Comparison of ENCODE assay signal across 12 mouse cellular contexts in genomic region chr9:63876886-63877285, GRCm38 (mm10).
DNase-seq lines count a peak whose midpoint lies in the region; ATAC-seq lines count a peak whose summit lies in the region.
"Had no signal": no experiment of that assay in that cellular context is flagged by ENCODE, and none has a peak within 500 bp of the region (broad histone marks: within the 10 kb centered on the region; RNA-seq: fewer than 3 reads in every experiment).

No protein-coding gene starts in this region.

- no peak for ATAC-seq in heart, embryonic 12.5 days (ENCODE audit: insufficient number of reproducible peaks, low FRiP score)
- no peak for ATAC-seq in liver, embryonic 11.5 days (replicated peaks; ENCODE audit: low FRiP score)
- no peak for ATAC-seq in stomach, embryonic 14.5 days (ENCODE audit: insufficient number of reproducible peaks, insufficient read depth, low FRiP score, low read depth)
- ATAC-seq: lung, postnatal 0 days had no signal

- DNase-seq in heart, adult 8-10 months (ENCODE audit: low spot score), result no peak
- DNase-seq in liver, embryonic 11.5 days (ENCODE audit: low spot score), result no peak
- no peak for DNase-seq in liver
- DNase-seq in limb, embryonic 10.5 days (ENCODE audit: low spot score), result no peak
- DNase-seq in adrenal gland, postnatal 25 days, result no peak
- no peak for DNase-seq in adrenal gland, postnatal 10 days
- DNase-seq: adrenal gland, postnatal 36 days; cerebellum, adult 2 months; heart, postnatal 36 days had no signal

- WGBS in heart, embryonic 12.5 days, result 19% methylated on average over 13 of the region's 13 CpGs
- WGBS in liver, embryonic 11.5 days, result 28% methylated on average over 13 of the region's 13 CpGs
- WGBS in limb, embryonic 10.5 days, result 47% methylated on average over 13 of the region's 13 CpGs
- 28% methylated on average over 13 of the region's 13 CpGs for WGBS in stomach, embryonic 14.5 days

- no peak overlapping the region for H3K4me3 ChIP-seq in heart, embryonic 12.5 days
- H3K4me3 ChIP-seq in liver, embryonic 11.5 days (ENCODE audit: low read depth, low read length), result peak overlapping the region; percentile 21; the same call in 1 of the 2 replicates
- H3K4me3 ChIP-seq in limb, embryonic 10.5 days, result peak overlapping the region; percentile 14
- no peak overlapping the region for H3K4me3 ChIP-seq in stomach, embryonic 14.5 days (ENCODE audit: low read depth, low read length)

- 0 out of 2 replicates have a peak overlapping the region, but pooled peaks have one; percentile 28 for H3K9ac ChIP-seq in heart, embryonic 12.5 days
- no peak overlapping the region for H3K9ac ChIP-seq in liver, embryonic 11.5 days (ENCODE audit: low read depth, low read length)
- H3K9ac ChIP-seq in stomach, embryonic 14.5 days (replicated peaks; ENCODE audit: low read depth, low read length), result no peak overlapping the region

- H3K27me3 ChIP-seq in heart, embryonic 12.5 days (replicated peaks), result no peaks in the 10 kb centered on the region
- no peaks in the 10 kb centered on the region for H3K27me3 ChIP-seq in liver, embryonic 11.5 days (replicated peaks; ENCODE audit: control insufficient read depth, insufficient read depth, low read length)
- H3K27me3 ChIP-seq in limb, embryonic 10.5 days (ENCODE audit: low read depth, poor library complexity, severe bottlenecking), result peaks cover 25% of the 10 kb centered on the region; the same call in 1 of the 2 replicates
- no peaks in the 10 kb centered on the region for H3K27me3 ChIP-seq in stomach, embryonic 14.5 days (ENCODE audit: control insufficient read depth, insufficient read depth, low read length)

- H3K4me1 ChIP-seq in heart, embryonic 12.5 days (replicated peaks), result peaks cover 39% of the 10 kb centered on the region
- peaks cover 8% of the 10 kb centered on the region for H3K4me1 ChIP-seq in liver, embryonic 11.5 days (replicated peaks; ENCODE audit: control insufficient read depth, insufficient read depth, low read length)
- H3K4me1 ChIP-seq in limb, embryonic 10.5 days, result peaks cover 45% of the 10 kb centered on the region
- H3K4me1 ChIP-seq in stomach, embryonic 14.5 days (ENCODE audit: control insufficient read depth, insufficient read depth, low read length), result peaks cover 8% of the 10 kb centered on the region; the same call in 1 of the 2 replicates

- peak overlapping the region; percentile 50 for H3K4me2 ChIP-seq in heart, embryonic 12.5 days
- peak overlapping the region; percentile 32 for H3K4me2 ChIP-seq in liver, embryonic 11.5 days
- H3K4me2 ChIP-seq in stomach, embryonic 14.5 days (replicated peaks; ENCODE audit: low read depth, low read length), result peak overlapping the region; percentile 25; the same call in 1 of the 2 replicates

- peak overlapping the region; percentile 84; the same call in 1 of the 2 replicates for H3K27ac ChIP-seq in heart, embryonic 12.5 days (ENCODE audit: poor library complexity, severe bottlenecking)
- H3K27ac ChIP-seq in liver, embryonic 11.5 days (ENCODE audit: low read depth, low read length), result no peak overlapping the region
- 0 out of 2 replicates have a peak overlapping the region, but pooled peaks have one; percentile 26 for H3K27ac ChIP-seq in limb, embryonic 10.5 days
- H3K27ac ChIP-seq in stomach, embryonic 14.5 days (ENCODE audit: low read length), result no peak overlapping the region

- no peaks in the 10 kb centered on the region for H3K36me3 ChIP-seq in heart, embryonic 12.5 days
- H3K36me3 ChIP-seq in liver, embryonic 11.5 days (ENCODE audit: control insufficient read depth, insufficient read depth, low read length), result no peaks in the 10 kb centered on the region
- H3K36me3 ChIP-seq in limb, embryonic 10.5 days, result no peaks in the 10 kb centered on the region
- no peaks in the 10 kb centered on the region for H3K36me3 ChIP-seq in stomach, embryonic 14.5 days (ENCODE audit: control insufficient read depth, insufficient read depth, low read length)

- H3K9me3 ChIP-seq in heart, embryonic 12.5 days (replicated peaks), result no peaks in the 10 kb centered on the region
- no peaks in the 10 kb centered on the region for H3K9me3 ChIP-seq in liver, embryonic 11.5 days (ENCODE audit: control insufficient read depth, low read length)
- H3K9me3 ChIP-seq in limb, embryonic 10.5 days (replicated peaks), result no peaks in the 10 kb centered on the region
- H3K9me3 ChIP-seq in stomach, embryonic 14.5 days (ENCODE audit: control insufficient read depth, low read depth, low read length), result no peaks in the 10 kb centered on the region

Comparison
In these comparisons a context has a peak if more than half of its experiments do, and no peak if none do; other contexts are left out.
1. H3K27ac ChIP-seq: peak in heart, embryonic 12.5 days (single experiment) and limb, embryonic 10.5 days (single experiment); none in liver, embryonic 11.5 days (single experiment) and stomach, embryonic 14.5 days (single experiment).
2. H3K4me3 ChIP-seq: peak in liver, embryonic 11.5 days (single experiment) and limb, embryonic 10.5 days (single experiment); none in heart, embryonic 12.5 days (single experiment) and stomach, embryonic 14.5 days (single experiment).
3. Peak in every context shown above with its lines, with median percentiles within 50 percentile points of each other: H3K4me2 ChIP-seq.